Mouse (Mus musculus): Measurements from ENCODE around the gene Tpk1. TPM values are rescaled to one million over a fixed set of nuclear protein-coding genes. Genes with fewer than 3 reads are reported as not detected.

Gene Tpk1
- 11.1 and 11.8 TPM in 2 replicates for total RNA-seq (2021)
- long read RNA-seq, experiment 1, transcript Tpk1-201 (9 exons, 2,671 nt) = major isoform, 6 of 10 reads
- long read RNA-seq, experiment 1, partial matches to known transcripts = 1 of 10 reads
- long read RNA-seq, experiment 1, other reads (novel, unspliced or antisense) = 3 of 10 reads
- long read RNA-seq, experiment 2, partial matches to known transcripts = 1 of 6 reads
- long read RNA-seq, experiment 2, other reads (novel, unspliced or antisense) = 1 of 6 reads

GRCm38 (mm10) chr6:43665677-43666546 is at the start of gene Tpk1:
Gene Tpk1 (minus strand): TSS chr6:43666278.
- DNase-seq = peak; percentile 97

- no peak for DNase-seq
Measured at GRCm38 (mm10) chr6:43702810-43703614, 36.9 kb upstream of the Tpk1 start.

GRCm38 (mm10) chr6:43691863-43692262 is 25.8 kb upstream of the Tpk1 start:
- no peak for DNase-seq

- no peak for DNase-seq
Measured at GRCm38 (mm10) chr6:43685985-43686384, 19.9 kb upstream of the Tpk1 start.

- no peak for DNase-seq
Measured at GRCm38 (mm10) chr6:43682535-43682934, 16.5 kb upstream of the Tpk1 start.

- DNase-seq = no peak
Measured at GRCm38 (mm10) chr6:43678689-43679212, 12.7 kb upstream of the Tpk1 start.

GRCm38 (mm10) chr6:43677566-43677965 is 11.5 kb upstream of the Tpk1 start:
- no peak for DNase-seq

GRCm38 (mm10) chr6:43676139-43676538 is 10.1 kb upstream of the Tpk1 start:
- DNase-seq = no peak

GRCm38 (mm10) chr6:43674986-43675760 is 9.1 kb upstream of the Tpk1 start:
- peak; percentile 57 for DNase-seq

GRCm38 (mm10) chr6:43670939-43671338 is 4.9 kb upstream of the Tpk1 start:
- DNase-seq = no peak

GRCm38 (mm10) chr6:43667681-43668080 is 1.6 kb upstream of the Tpk1 start:
- DNase-seq = no peak

- no peak for DNase-seq
Measured at GRCm38 (mm10) chr6:43666611-43667400, 728 bp upstream of the Tpk1 start.

GRCm38 (mm10) chr6:43661822-43662221 is 4.3 kb downstream of the Tpk1 start:
- DNase-seq = no peak

GRCm38 (mm10) chr6:43658290-43658689 is 7.8 kb downstream of the Tpk1 start:
- DNase-seq = no peak

GRCm38 (mm10) chr6:43657845-43658244 is 8.2 kb downstream of the Tpk1 start:
- DNase-seq = no peak

GRCm38 (mm10) chr6:43654876-43655456 is 11.1 kb downstream of the Tpk1 start:
- DNase-seq = peak; percentile 25

- DNase-seq = no peak
Measured at GRCm38 (mm10) chr6:43649516-43649915, 16.6 kb downstream of the Tpk1 start.

GRCm38 (mm10) chr6:43645674-43646073 is 20.4 kb downstream of the Tpk1 start:
- DNase-seq = no peak

- no peak for DNase-seq
Measured at GRCm38 (mm10) chr6:43645105-43645504, 21.0 kb downstream of the Tpk1 start.

GRCm38 (mm10) chr6:43643718-43644117 is 22.4 kb downstream of the Tpk1 start:
- DNase-seq = no peak
